Mouse (Mus musculus) left cerebral cortex, postnatal 14 days (tissue): ENCODE results near the gene Gm20388. TPM values are rescaled to one million over a fixed set of nuclear protein-coding genes. Genes with fewer than 3 reads are reported as not detected.

Experiments
- DNase-seq, 2 experiments: peaks; one replicate each; pipeline ENCODE4 v3.0.0; 2021 to 2022; ENCODE audit warnings: low spot score in 2 of 2, mixed read lengths in 1 of 2
- intact Hi-C: fragments of 180-260 bp; cut with DNase I; formaldehyde crosslinking; loops from one replicate; pipeline ENCODE4 v1.15.1; 2025
- total RNA-seq, 2 experiments: library from RNA; stranded (reverse); gene quantifications; 2 replicates each; pipeline ENCODE4 v1.2.3; 2021

Gm20388 gene
- total RNA-seq, 2 experiments from 2014 or later: 2.8 to 7.3 TPM

DNA sequence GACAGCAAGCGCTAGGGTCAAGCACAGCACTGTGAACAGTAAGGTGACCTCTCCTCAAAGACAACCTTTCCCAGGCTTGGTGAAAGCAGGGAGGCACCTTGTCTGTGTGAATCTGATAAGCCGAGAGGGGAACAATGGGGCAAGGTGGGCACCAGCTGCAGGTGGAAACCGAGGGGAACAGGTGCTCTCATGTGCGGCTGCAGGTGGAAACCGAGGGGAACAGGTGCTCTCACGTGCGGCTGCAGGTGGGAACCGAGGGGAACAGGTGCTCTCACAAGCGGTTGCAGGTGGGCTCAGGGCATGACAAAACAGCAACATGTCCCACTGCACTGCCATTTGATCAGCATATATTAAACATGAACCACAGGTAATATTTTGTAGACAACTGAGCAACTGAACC is 1986.6 kb downstream of the Gm20388 start:
- no peak for DNase-seq

DNA sequence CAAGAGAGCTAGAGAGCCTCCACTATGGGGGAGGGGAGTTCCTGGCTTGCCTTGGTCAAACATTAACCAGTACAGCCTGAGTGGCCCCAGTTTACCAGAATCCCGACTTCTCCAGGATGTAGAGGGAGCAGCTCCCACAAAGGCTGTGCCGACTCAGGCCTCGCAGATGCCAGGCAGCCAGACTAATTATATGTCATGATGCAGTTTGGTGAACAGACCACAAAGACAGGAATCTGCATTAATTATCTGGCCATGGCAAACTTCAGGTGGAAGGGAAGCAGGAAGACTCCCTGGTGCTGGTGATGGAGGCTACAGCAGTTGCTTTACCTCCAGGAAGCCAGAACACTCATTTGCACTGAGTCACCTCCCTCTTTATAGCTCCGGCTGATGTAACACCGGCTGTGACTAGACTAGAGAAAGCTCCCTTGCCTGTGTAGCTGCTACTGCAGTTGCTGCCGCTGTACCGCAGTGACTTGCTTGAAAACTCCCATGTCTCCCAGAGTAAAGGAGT is 1987.3 kb downstream of the Gm20388 start:
- DNase-seq: peak; percentile 56 to 76
- intact Hi-C loops: no loop called here

More for the DNA sequence above, 1986.6 kb downstream of the Gm20388 start:
- intact Hi-C loops: no loop called here

DNA sequence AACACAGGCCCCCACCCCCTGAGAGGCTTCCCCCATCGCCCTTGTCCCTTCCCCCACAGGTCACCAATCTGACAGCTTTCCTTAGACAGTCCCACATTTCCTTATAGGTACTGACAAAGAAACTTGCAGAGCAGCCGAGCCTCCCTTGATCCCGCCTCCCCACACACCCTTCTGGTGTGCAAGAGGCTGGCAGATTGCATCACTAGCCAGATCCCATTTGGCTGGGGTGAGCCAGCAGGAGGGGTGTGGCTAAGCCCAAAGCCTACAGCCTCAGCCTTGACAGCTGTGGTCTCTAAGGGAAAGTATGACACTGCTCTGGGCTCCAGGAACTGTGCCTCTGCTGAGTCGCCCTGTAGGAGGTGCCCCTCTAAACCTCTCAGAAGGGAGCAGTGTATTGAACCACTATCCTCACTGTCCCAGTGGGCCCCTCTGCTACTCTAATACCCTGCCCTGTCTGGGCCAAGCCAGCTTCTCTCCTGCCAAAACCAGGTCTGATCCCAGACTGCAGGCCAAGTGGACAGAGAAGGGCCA is 1987.8 kb downstream of the Gm20388 start:
- intact Hi-C loops: no loop called here
- DNase-seq: peak; percentile 62 to 75

DNA sequence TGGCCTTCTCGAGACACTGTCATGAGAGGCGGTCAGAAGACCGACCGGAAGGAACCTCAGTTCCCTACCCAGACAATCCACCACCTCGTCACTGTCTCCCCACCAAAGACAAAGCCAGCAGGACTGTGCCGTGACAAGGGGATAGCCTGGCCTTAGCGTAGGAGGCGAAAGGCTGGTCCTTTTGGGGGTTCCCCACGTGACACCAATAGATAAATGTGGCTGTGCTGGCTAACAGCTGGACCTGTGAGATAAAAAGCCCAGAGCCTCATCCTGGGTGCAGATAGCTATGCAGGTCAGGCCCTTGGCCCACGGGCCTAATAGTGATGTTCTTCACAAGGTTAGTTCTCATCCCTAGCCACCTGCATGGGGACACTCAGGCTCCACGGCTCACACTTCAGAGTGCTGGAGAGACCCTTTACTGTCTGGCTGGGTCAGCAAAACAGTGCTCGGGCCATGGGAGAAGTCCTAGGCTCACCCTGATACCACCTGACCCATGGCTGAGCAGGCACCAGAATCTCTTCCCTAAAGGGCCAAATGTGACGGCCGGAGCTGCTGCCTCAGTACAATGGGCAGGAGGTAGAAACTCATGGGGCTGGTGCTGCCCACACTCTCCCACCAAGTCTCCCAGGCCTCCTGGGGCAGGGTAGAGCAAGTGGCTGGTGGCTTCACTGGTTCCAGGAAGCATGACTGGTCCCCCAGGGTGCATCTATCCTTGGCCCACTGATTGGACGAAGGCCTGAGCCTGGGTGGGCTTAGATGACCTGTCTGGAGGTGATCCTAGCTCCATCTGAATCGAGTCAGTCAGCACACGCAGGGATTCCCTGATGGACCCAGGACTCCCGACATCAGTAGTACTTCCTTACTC is 1988.8 kb downstream of the Gm20388 start:
- intact Hi-C loops: no loop called here
- DNase-seq: no peak

DNA sequence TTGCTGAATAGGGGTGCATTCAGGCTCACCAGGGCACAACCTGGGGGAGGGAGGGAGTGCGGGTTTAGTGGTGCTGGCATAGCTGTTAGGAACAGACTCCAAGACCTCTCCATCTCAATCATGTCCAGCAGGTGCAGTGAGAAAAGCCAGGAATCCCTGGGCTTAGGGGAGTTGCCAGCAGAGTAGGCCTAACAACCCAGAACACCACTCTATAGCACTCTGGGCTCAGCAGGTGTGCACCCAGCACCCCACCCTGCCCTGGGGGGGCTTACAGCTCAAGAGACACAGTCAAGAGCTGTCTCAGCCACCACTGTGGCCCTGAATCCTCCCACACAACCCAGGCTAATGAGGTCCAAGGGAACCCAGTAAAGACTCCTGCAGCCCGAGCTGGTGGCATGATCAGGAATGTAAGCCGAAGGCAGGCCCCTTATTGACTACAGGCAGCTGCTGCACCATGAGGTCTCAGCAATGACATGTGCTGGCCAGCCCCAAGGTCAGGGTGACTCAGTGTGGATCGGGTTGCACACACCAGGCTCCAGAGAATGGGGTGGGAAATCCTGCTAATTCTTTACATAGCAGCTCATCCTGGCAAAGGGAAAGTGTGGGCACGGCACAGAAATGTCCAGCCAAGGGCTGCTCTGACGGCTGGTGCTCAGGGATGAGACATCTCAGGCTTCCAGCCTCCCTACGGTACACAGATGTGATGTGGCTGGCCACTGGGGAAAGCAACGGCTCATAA is 1991.0 kb downstream of the Gm20388 start:
- no peak for DNase-seq
- intact Hi-C loops: no loop called here

DNA sequence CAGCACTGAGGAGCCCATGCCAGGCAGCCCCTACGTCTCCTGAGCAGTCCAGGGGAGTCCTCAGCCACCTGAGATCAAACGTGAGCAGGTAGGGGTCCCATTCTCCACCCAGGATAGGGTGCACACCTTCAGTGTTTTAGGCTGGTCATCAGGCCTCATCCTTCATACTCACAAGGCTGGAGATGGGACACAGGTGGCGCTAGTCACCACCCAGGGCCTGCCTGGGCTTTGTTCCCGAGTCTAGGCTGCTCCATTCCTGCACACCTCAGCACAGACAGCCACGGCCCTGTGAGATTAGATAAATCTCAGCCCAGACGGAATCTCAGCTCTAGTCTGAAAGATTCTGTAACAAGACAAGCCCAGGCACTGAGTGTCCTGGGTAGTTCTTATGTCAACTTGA is 1993.3 kb downstream of the Gm20388 start:
- intact Hi-C loops: no loop called here
- no peak for DNase-seq

DNA sequence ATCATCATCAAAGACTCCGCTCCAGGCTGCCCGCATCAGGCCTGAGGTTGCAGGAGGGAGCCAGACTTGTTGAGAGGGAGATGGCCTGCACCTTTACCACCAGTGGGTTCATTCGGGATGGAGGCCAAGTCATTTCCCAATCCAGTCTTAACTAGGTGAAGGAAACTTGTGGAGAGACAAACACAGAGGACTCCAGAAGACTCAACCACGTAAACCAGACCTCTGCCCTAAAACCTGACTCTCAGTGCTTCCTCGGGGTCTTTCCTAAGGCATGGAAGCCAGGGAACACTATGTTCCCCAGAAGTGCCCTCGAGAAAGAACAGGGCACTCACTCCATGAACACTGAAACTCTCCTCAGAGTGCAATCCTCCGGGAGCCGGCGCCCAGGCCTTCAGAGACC is 1994.4 kb downstream of the Gm20388 start:
- intact Hi-C loops: no loop called here
- DNase-seq: no peak

DNA sequence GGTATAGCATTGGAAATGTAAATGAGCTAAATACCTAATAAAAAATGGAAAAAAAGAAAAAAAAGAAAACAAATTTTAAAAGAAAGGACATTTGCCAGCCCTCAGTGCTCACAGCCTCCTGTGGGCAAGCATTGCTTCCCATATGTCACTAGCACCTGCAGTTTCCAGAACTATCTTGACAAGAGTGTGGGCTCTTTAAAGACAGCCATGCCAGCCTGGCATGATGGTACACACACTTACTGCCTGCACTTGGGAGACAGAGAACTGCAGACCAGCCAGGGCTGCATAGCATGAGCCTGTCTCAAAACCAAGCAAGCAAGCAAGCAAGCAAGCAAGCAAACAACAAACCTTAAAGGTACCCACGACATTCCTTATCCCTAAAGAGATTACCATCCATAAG is 1994.8 kb downstream of the Gm20388 start:
- intact Hi-C loops: no loop called here

DNA sequence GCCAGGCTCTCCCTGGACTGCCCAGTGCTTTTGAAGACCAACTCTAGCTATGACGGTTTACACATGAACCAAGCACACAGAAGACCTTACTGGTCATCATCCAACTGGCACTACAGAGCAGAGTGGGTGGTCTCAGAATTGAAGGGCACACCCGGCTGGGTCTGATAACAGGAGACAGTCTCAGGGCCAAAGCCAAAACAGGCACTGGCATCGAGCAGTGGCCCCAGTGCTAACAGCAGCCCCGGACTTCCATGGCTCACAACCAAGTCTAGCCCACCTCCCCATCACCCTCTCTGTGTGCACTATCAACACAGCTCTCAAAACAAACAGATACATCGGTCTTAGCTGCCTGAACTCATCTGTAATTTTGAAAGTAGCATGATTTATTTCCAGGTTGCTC is 1995.2 kb downstream of the Gm20388 start:
- DNase-seq: no peak
- intact Hi-C loops: no loop called here

More for the DNA sequence above, 1994.8 kb downstream of the Gm20388 start:
- no peak for DNase-seq

DNA sequence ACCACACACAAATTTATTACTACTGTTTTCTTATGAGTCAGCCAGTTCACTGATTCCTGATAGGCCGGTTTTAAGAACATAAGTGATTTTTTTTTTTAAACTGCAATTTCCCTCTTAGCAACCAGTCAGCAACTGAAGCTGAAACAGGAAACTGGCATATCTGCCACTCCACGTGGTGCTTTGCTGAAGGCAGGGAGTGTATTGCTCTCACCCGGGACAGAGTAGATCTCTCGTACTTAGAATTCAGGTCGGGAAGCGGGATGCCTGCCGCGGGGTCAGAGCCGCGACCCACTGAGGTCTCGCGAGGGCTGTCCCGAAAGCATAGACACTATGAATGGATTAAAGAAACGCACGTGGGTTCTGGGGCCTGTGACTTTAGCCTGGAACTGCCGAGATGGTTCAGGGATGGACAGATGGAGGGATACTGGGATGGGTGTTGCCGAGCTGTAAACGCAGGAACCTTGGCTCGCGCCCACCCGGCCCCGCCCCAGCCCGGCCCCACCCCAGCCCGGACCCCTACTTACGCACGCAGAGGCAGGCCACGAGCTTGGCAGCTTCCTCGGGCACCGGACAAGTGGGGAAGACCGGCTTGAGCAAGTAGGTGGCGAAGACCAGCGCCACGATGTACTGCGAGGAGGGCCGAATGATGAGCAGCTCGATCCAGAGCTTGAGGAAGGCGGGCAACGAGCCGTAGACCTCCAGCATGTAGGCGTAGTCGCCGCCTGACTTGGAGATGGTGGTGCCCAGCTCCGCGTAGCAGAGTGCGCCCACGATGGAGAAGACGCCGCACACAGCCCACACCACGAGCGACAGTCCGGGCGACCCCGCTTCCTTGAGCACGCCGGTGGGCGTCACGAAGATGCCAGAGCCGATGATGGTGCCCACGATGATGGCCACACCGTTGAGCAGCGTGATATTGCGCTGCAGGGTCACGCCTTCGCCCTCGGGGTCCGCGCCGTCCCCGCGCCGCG is 1996.2 kb downstream of the Gm20388 start:
- DNase-seq: peak; percentile 56 to 64
- intact Hi-C loops: no loop called here

DNA sequence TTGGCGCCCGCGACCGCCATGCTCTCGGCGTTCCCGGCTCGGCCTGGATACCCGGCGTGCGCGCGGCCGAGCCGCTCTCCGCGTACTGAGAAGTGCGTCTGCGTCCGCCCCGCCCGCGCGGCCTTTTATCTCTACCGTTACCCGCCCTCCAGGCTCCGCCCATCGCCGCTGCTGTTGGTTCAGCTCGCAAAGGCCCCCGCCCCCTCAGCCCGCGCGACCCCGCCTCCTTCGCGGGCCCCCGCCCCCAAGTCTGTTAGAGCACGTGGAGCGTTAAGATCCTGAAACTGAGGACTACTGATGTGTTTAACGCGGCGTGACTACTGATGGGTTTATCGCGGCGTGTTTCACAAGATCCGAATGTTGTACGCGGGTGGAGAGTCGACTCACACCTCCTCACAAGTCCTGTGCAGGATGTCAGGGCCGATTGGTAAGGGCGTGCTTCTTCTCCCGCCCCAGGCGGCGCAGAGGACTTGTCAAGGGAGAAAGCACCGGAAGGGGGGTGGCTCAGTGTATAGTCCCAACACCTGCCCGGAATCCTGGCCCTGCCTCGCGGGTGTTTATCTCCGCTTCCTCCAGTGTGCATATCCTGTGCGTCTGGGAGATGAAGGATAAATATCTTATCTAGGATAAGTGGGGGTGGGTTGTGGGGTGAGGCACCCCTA is 1997.1 kb downstream of the Gm20388 start, which contains the start of gene Slc7a5:
Gene Slc7a5, minus strand, starts transcription at position 108 of the 662 bp plus-strand sequence.
- intact Hi-C loops: loop anchor here (2.0 kb wide), 1 partner anchor 33 kb away; no protein-coding TSS in a partner anchor
- peak; percentile 97 to 98 for DNase-seq

DNA sequence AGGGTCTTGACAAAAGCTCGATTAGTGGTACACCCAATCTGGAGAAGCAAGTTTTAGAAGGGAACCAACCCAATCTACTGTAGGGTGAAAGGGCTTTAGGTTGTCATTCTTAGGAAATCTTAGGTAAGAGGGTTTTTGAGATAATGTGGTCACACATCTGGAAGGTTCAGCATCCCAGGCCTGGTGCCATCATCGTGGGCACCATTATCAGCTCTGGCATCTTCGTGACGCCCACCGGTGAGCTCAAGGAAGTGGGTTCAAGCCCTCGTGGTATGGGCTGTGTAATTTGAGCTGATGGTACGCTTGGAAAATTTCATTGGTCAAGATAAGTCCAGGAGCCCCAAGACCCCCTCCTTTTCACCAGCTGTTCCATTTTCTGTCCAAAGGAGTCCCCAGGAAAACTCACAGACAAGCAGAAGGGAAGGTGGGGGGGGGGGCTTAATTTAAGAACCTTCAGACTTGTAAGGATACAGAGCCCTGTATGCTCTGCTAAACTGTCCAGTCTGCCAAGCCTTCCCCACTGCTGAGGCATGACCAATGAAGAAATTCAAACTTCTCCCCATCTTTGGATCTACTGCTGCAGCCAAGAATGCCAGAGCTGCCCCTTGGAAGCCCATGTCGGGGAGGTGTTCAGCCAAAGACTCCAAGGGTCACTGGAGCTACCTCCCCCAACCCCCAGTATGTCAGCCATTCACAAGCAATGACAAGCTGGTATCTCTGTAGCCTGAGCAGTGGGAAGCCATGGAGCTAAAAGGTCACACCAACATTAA is 1997.9 kb downstream of the Gm20388 start:
- intact Hi-C loops: loop anchor here (1.0 to 2.0 kb wide), 2 partner anchors 34 to 57 kb away; no protein-coding TSS in a partner anchor
- no peak for DNase-seq

DNA sequence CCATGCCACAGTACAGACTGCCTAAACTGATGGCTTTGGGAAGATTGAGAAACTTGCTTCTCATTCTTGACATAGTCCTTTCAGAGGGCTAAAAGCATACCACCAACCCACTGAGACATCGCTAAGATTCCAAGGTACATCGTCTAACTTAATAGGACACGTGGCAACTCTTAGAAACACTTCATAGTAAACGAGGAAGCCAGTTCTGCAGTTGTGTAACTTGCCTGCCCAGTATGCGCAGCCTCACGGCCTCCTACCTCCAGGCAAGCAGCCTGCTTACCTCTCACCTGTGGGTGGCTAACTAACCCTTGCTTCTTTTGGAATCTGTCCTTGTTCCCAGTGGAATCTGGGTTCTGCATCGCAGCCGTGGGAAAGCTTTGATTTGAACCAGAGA is 1998.5 kb downstream of the Gm20388 start:
- intact Hi-C loops: loop anchor here (1.0 to 2.0 kb wide), 2 partner anchors 34 to 58 kb away; no protein-coding TSS in a partner anchor
- DNase-seq: no peak

DNA sequence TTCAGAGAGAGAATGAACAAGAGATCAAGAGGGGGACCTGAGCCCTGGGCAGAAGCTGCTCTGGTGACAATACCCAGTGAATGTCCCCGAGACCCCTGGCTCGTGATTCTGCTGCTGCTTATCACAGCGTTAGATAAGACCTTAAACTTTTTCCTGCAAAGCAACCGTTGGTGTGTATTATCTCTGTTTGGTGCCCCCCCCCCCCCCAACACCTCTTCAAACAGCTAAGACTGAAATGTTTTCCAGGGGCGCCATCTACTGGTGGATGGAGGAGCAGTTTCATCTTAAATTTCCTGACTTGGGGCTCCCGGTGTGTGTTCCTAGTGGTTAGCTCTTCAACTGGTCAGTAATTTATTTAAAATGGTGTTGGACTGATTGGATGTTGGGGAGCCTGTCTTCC is 1999.0 kb downstream of the Gm20388 start:
- peak; percentile 83 to 89 for DNase-seq
- intact Hi-C loops: loop anchor here (1.0 to 2.0 kb wide), 2 partner anchors 35 to 58 kb away; no protein-coding TSS in a partner anchor

DNA sequence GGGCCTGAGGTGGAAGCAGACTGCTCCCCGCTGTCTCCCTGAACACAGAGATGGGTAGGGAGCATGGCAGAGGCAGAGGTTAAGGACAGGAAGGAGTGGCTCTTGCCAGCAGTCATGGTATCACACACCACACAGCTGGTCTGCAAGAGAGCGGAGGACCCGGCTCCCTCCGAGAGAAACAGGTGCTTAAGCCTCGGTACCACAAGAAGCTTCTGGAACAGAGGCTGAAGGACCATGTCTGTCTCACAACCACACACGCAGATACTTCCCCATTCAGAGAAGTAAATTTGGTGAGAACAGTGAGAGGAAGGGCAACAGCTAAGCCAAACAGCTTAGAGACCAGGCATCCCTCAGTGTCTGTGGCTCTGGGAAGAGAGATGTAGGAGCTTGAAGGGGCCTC is 2000.8 kb downstream of the Gm20388 start:
- intact Hi-C loops: no loop called here
- no peak for DNase-seq

DNA sequence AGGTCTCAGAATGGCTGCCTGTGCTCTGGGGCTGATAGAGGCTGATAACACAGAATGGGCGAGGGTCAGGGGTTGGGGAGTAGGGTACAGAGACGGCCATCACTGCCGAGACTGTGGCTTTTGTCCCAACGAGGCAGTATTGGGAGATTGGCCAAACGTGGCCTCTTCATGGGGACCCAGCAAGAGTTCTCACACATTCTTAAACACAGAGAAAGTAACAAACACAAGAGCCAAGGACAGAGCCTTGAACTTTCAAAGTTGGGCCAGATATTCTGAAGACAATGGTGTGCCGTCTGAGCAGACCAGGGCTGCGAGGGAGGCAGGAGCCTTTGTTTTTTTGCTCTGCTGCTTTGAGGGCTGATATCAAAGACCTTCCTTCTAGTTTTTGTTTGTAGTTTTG is 2001.3 kb downstream of the Gm20388 start:
- intact Hi-C loops: no loop called here
- DNase-seq: no peak

DNA sequence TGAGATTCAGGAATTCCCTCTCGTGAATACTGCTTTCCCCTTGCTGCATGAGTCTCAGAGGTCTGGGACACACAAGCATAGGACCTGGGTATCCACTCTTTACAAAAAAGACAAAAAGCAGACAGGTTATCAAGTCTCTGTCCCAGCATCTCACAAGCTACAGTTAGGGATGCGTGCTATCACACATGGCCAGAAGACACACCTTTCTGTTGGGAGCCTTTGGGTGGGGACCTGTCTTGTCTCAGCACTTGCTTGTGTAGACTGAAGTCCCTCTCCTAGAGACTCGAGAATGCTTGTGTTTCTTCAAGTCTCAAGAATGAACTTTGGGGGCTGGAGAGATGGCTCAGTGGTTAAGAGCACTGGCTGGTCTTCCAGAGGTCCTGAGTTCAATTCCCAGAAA is 2002.2 kb downstream of the Gm20388 start:
- DNase-seq: no peak
- intact Hi-C loops: no loop called here

DNA sequence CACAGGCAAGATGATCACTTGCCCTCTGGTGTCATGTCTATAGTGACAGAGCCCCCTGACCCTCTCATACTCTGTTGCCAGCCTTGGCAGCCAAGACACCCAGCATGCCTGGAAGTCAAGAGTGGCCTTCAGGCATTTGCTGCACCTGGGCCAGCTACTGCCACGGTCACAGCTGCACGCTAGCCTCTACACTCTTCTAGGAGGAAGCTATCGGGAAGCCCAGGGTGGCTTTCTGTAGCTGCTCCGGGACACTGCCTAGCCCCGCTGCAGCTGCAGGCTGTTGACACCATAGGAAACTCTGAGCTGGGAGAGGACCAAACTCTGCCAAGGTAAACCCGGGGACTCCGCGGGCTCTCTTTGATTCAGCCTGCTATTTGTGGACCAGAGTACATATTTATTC is 2002.7 kb downstream of the Gm20388 start:
- DNase-seq: no peak
- intact Hi-C loops: no loop called here
